Mouse (Mus musculus): ENCODE measurements around the gene Upk2.

DNA sequence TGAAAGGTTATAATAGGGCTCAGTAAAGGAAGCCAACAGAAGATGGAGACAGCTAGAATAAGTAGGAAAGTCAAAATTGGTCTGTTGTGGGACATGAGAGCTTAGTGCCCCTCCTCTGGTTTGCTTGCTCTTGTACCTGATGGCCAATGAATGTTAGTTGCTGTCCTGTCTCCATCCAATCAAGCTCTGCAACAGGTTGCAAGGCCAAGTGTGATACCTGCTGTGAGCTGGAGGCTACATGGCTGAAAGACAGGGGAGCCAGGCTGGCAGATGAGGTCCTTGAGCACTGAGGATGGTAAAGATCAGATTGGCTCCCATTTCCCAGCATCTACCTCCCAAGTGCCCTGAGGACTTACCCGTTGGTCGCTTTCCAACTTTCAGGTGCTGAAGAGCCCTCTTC, 42.0 kb downstream of the Upk2 start:
- TF ChIP-seq POLR2A (IDR thresholded peaks at IDR 0.05; ENCODE audit: control insufficient read depth, extremely low read depth, insufficient read depth, low read length, poor library complexity) (no peak), CTCF (IDR thresholded peaks at IDR 0.05; ENCODE audit: borderline replicate concordance, control insufficient read depth, extremely low read depth, insufficient read depth, low read length, poor library complexity) (no peak)

Data from thymus, adult 2 months (tissue).